Mouse (Mus musculus): ENCODE measurements at regions not wholly inside any gene's neighbourhood (a gene's known extent, or its start where the extent isn't known, plus 50 kb on each side); places are given as distances from the start of the nearest gene placed in this dataset.

- Histone ChIP-seq H3K4me1 (replicated peaks) (peaks cover 7% of the 10 kb centered on the region), H3K27me3 (no peaks in the 10 kb centered on the region), H3K9me3 (no peaks in the 10 kb centered on the region), H3K9ac (no peak overlapping the region), H3K27ac (no peak overlapping the region), H3K4me2 (no peak overlapping the region), H3K4me3 (no peak overlapping the region), H3K36me3 (no peaks in the 10 kb centered on the region)
- 84% methylated on average over 4 of the region's 4 CpGs for WGBS
- ATAC-seq (ENCODE audit: low FRiP score), result no peak
Observed at GRCm38 (mm10) chr16:9275426-9275825, 445.5 kb downstream of the 1810013L24Rik start.

DNA sequence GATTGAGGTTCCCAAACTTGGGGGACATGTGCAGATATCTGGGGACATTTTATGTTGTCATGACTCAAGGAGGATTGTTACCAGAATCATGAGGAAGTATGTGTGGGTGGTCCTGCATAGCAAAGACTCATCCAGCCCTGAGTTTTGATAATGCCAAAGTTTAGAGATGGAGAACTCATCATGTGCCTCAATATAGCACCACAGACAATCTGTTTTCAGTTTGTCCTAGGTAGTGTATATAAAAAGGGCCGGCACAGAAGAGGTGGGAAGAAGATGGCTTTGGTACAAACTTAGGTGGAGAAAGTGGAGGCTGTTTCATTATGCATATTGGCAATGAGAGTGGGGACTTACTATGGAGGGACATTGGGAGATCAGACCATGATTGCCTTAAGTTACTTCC lies 447.2 kb downstream of the 1810013L24Rik start:
- Histone ChIP-seq H3K4me3 (no peak overlapping the region), H3K36me3 (no peaks in the 10 kb centered on the region), H3K27ac (no peak overlapping the region), H3K4me1 (replicated peaks) (peaks cover 21% of the 10 kb centered on the region), H3K9ac (no peak overlapping the region), H3K4me2 (no peak overlapping the region), H3K27me3 (no peaks in the 10 kb centered on the region), H3K9me3 (no peaks in the 10 kb centered on the region)
- WGBS, result 93% methylated on average over 1 of the region's 1 CpGs
- ATAC-seq (ENCODE audit: low FRiP score), result no peak

DNA sequence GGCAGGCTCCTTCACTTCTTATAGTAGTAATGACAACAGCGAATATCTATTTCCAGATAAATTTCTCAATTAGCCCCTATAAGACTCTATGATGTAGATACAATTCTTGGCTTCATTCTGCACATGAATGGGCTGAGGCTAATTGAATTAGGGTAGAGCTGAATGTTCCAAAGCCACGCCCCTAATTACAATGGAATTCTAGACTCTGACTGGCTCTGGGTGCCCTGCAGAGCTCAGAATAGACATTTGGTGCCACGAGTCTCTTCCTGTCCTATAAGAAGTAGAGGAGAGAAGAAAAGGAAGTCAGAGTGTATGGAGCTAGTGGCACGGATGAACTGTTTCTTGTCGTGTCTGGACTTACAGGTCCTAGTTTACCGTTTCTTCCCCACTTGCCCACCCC lies 449.8 kb downstream of the 1810013L24Rik start:
- H3K9ac ChIP-seq, result no peak overlapping the region
- peaks cover 21% of the 10 kb centered on the region for H3K4me1 ChIP-seq (replicated peaks)
- no peak overlapping the region for H3K4me3 ChIP-seq
- no peak overlapping the region for H3K27ac ChIP-seq
- ATAC-seq (ENCODE audit: low FRiP score), result no peak
- WGBS, result 66% methylated on average over 6 of the region's 6 CpGs
- H3K4me2 ChIP-seq, result no peak overlapping the region
- no peaks in the 10 kb centered on the region for H3K9me3 ChIP-seq
- H3K27me3 ChIP-seq, result no peaks in the 10 kb centered on the region
- no peaks in the 10 kb centered on the region for H3K36me3 ChIP-seq

DNA sequence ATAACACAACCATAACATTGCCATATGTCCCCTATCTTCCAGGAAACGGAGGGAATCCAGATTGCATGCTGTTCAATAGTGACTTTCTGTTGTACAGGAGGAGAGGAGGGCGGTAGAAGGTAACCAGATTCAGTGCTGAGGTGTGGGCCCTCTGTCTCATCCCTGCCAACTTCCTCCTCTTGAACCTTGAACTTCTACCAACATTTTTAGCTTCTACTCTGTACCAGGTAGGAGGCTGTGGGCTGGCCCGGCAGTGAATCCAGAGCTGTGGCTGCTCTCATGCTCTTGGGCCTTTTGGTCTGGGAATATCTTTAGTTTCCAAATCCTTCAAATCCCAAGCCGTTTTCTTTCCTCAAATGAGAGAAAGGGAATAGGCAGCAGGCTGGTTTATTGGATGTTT lies 450.5 kb downstream of the 1810013L24Rik start:
- 62% methylated on average over 4 of the region's 4 CpGs for WGBS
- Histone ChIP-seq H3K9ac (no peak overlapping the region), H3K9me3 (no peaks in the 10 kb centered on the region), H3K27ac (peak overlapping the region; percentile 63), H3K27me3 (no peaks in the 10 kb centered on the region), H3K4me1 (replicated peaks) (peaks cover 21% of the 10 kb centered on the region), H3K4me2 (no peak overlapping the region), H3K36me3 (no peaks in the 10 kb centered on the region), H3K4me3 (no peak overlapping the region)
- ATAC-seq (ENCODE audit: low FRiP score), result peak; percentile 54

DNA sequence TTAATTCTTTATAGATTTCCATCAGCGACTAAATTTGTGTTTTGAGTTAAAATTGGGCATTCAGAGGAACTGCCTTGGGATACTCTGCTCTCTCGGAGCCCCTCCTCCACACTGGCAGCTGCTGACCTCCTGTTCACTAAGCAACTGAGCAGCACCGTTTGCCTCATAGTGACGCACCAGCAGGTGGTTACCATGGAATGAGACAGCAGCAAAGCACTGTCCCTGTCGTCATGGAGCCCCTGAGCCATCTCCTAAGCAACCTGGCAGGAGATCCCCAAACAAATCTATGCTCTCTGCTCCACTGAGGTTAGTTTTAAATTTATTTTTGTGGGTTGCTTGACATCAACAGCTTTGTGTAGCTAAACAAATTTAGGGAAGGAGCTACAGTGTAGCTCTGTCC lies 451.0 kb downstream of the 1810013L24Rik start:
- WGBS, result 3% methylated on average over 5 of the region's 5 CpGs
- H3K27ac ChIP-seq, result peak overlapping the region; percentile 55; the same call in 1 of the 2 replicates
- H3K4me3 ChIP-seq, result no peak overlapping the region
- H3K4me2 ChIP-seq, result no peak overlapping the region
- no peak overlapping the region for H3K9ac ChIP-seq
- no peaks in the 10 kb centered on the region for H3K27me3 ChIP-seq
- peak; percentile 91 for ATAC-seq (ENCODE audit: low FRiP score)
- no peaks in the 10 kb centered on the region for H3K9me3 ChIP-seq
- peaks cover 21% of the 10 kb centered on the region for H3K4me1 ChIP-seq (replicated peaks)
- no peaks in the 10 kb centered on the region for H3K36me3 ChIP-seq

- Histone ChIP-seq H3K4me2 (no peak overlapping the region), H3K9ac (no peak overlapping the region), H3K9me3 (no peaks in the 10 kb centered on the region), H3K4me3 (no peak overlapping the region), H3K4me1 (replicated peaks) (peaks cover 21% of the 10 kb centered on the region), H3K27ac (no peak overlapping the region), H3K36me3 (no peaks in the 10 kb centered on the region), H3K27me3 (no peaks in the 10 kb centered on the region)
- 36% methylated on average over 3 of the region's 3 CpGs for WGBS
- no peak for ATAC-seq (ENCODE audit: low FRiP score)
Observed at GRCm38 (mm10) chr16:9284423-9284822, 454.5 kb downstream of the 1810013L24Rik start.

- ATAC-seq (ENCODE audit: low FRiP score), result no peak
- Histone ChIP-seq H3K27me3 (no peaks in the 10 kb centered on the region), H3K9ac (no peak overlapping the region), H3K4me3 (no peak overlapping the region), H3K4me2 (no peak overlapping the region), H3K9me3 (no peaks in the 10 kb centered on the region), H3K4me1 (replicated peaks) (peaks cover 9% of the 10 kb centered on the region), H3K27ac (no peak overlapping the region), H3K36me3 (no peaks in the 10 kb centered on the region)
- WGBS, result 95% methylated on average over 1 of the region's 1 CpGs
Observed at GRCm38 (mm10) chr16:9285921-9286320, 456.0 kb downstream of the 1810013L24Rik start.

DNA sequence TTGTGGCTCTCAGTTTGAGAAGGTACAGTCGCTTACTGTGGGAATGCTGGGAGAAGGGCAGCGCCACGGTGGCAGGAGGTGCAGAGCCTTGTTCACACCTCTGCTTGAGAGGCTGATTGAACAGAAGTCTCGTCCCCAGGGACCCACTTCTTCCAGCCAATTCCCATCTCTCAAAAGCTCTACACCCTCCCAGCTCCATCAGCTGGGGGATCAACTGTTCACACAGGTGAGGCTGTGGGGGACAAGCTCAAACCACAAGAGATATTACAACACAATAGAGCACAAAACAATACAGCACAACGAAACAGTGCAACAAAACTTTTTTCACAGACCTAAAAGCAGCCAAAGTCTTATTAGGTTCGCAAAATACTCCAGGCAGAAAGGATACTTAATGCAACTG lies 457.7 kb downstream of the 1810013L24Rik start:
- ATAC-seq (ENCODE audit: low FRiP score), result no peak
- Histone ChIP-seq H3K4me2 (no peak overlapping the region), H3K27me3 (no peaks in the 10 kb centered on the region), H3K36me3 (no peaks in the 10 kb centered on the region), H3K4me3 (no peak overlapping the region), H3K27ac (no peak overlapping the region), H3K9ac (no peak overlapping the region), H3K9me3 (no peaks in the 10 kb centered on the region), H3K4me1 (replicated peaks) (peaks cover 5% of the 10 kb centered on the region)
- 94% methylated on average over 6 of the region's 6 CpGs for WGBS

DNA sequence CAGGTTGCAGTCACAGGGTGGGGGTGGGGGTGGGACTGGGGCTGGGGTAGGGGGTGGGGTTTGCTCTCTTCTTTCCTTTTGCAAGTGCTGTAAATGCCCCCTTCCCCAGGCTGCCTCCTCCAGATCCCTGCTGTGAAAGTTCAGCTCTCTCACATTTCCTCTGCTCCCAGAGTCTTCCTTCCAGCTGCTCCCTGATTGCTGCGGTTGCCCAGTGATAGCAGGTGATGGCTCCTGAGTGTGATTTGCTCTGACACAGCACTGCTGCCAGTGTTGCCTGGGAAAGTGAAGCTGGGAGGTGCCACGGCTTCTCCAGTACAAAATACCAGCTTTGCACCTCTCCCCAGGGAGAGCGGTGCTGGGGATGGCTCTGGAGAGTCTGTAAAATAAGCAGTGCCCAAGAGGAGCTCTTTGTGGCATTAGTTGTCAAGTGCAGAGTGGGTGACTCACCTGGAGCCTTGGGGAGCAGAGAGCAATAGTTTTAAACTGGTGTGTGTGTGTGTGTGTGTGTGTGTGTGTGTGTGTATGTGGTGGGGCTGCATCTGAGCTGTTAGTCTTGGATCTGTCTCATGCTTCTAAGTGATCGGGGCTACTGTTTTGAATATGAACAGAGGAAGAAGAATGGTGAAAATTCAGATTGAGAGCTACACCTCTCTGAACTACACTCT lies 461.6 kb downstream of the 1810013L24Rik start:
- no peak overlapping the region for H3K4me3 ChIP-seq
- H3K9me3 ChIP-seq, result no peaks in the 10 kb centered on the region
- no peak overlapping the region for H3K9ac ChIP-seq
- ATAC-seq (ENCODE audit: low FRiP score), result no peak
- H3K27me3 ChIP-seq, result no peaks in the 10 kb centered on the region
- H3K4me1 ChIP-seq (replicated peaks), result peaks cover 5% of the 10 kb centered on the region
- H3K4me2 ChIP-seq, result no peak overlapping the region
- 51% methylated on average over 4 of the region's 4 CpGs for WGBS
- H3K27ac ChIP-seq, result 0 out of 2 replicates have a peak overlapping the region, but pooled peaks have one; percentile 8
- no peaks in the 10 kb centered on the region for H3K36me3 ChIP-seq

DNA sequence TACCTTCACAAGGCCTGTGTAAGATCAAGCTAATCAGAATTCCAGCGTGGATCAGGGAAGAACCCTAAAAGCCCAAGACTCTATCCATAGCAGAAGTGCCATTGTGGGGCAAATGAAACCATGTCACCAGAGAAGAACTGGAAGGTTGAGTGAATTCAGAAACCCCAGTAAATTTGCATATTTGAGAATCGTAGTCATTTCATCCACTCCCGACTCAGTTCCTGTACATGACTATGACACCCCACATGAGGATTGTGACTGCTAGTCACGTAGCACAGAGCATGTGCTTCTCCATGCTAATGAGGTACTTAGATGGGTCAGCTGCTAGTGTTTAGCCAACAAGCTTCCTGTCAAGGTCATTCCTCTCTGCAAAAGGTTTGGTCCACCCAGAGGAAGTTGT lies 473.2 kb downstream of the 1810013L24Rik start:
- Histone ChIP-seq H3K36me3 (no peaks in the 10 kb centered on the region), H3K4me1 (replicated peaks) (no peaks in the 10 kb centered on the region), H3K27ac (no peak overlapping the region), H3K4me3 (no peak overlapping the region), H3K27me3 (no peaks in the 10 kb centered on the region), H3K9ac (no peak overlapping the region), H3K9me3 (no peaks in the 10 kb centered on the region), H3K4me2 (no peak overlapping the region)
- no peak for ATAC-seq (ENCODE audit: low FRiP score)
- 89% methylated on average over 4 of the region's 4 CpGs for WGBS

GRCm38 (mm10) chr16:9304079-9304478 lies 474.2 kb downstream of the 1810013L24Rik start:
- 89% methylated on average over 1 of the region's 1 CpGs for WGBS
- H3K4me1 ChIP-seq (replicated peaks), result no peaks in the 10 kb centered on the region
- no peaks in the 10 kb centered on the region for H3K9me3 ChIP-seq
- no peak overlapping the region for H3K9ac ChIP-seq
- H3K36me3 ChIP-seq, result no peaks in the 10 kb centered on the region
- no peak overlapping the region for H3K4me3 ChIP-seq
- H3K4me2 ChIP-seq, result no peak overlapping the region
- H3K27ac ChIP-seq, result no peak overlapping the region
- no peak for ATAC-seq (ENCODE audit: low FRiP score)
- H3K27me3 ChIP-seq, result no peaks in the 10 kb centered on the region

DNA sequence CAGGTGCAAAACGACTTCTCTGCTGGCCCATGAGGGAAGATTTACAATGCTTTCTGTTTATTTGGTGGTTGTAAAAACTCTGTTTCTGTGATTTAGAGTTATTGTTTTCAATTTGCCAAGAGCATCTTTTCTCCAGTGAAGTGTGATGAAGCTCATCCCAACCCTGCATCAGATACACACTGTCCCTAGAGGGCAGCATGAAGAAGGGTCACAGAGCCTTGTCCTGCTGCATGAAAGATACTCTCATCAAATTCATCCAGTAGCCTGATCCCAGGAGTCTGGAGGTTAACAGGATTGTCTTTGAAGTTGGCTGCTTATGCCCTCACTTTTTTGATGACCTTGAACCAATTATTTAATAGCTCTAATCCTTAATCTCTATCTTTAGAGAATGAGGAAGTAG lies 480.8 kb downstream of the 1810013L24Rik start:
- WGBS, result 37% methylated on average over 1 of the region's 1 CpGs
- no peaks in the 10 kb centered on the region for H3K4me1 ChIP-seq (replicated peaks)

GRCm38 (mm10) chr16:9335626-9336025 lies 505.7 kb downstream of the 1810013L24Rik start:
- Histone ChIP-seq H3K9me3 (no peaks in the 10 kb centered on the region), H3K9ac (no peak overlapping the region), H3K4me2 (no peak overlapping the region), H3K4me3 (no peak overlapping the region), H3K27ac (no peak overlapping the region), H3K4me1 (replicated peaks) (peaks cover 9% of the 10 kb centered on the region), H3K36me3 (no peaks in the 10 kb centered on the region), H3K27me3 (no peaks in the 10 kb centered on the region)
- 86% methylated on average over 1 of the region's 1 CpGs for WGBS
- ATAC-seq (ENCODE audit: low FRiP score), result no peak

More for the DNA sequence above, 480.8 kb downstream of the 1810013L24Rik start:
- no peaks in the 10 kb centered on the region for H3K9me3 ChIP-seq
- no peak overlapping the region for H3K4me3 ChIP-seq
- no peak overlapping the region for H3K9ac ChIP-seq
- no peak overlapping the region for H3K27ac ChIP-seq
- ATAC-seq (ENCODE audit: low FRiP score), result no peak
- H3K4me2 ChIP-seq, result no peak overlapping the region
- no peaks in the 10 kb centered on the region for H3K27me3 ChIP-seq
- no peaks in the 10 kb centered on the region for H3K36me3 ChIP-seq
